Mouse (Mus musculus) midbrain, embryonic 10.5 days (tissue): Measurements from ENCODE around the gene Rbm20. TPM values are rescaled to one million over a fixed set of nuclear protein-coding genes. Genes with fewer than 3 reads are reported as not detected.
"Not testable (repeated sequence)": the region's sequence is repeated elsewhere in the genome, so short reads cannot be mapped to it uniquely, and the experiment has no call there.

ENCODE experiments used
- DNase-seq: peaks from one replicate; pipeline ENCODE4 v3.0.0-alpha.2; 2017; ENCODE audit warnings: low spot score
- H3K27ac ChIP-seq: fragments of 300-500 bp; sonication (generic); replicated peaks from 2 replicates; pipeline ENCODE4 v1.5.1; 2016; ENCODE audit warnings: mild to moderate bottlenecking
- H3K27me3 ChIP-seq: fragments of 300-500 bp; sonication (generic); 2 replicates; pipeline ENCODE4 v1.6.1; 2016; ENCODE audit warnings: low read depth, mild to moderate bottlenecking; ENCODE audit not compliant: poor library complexity, severe bottlenecking
- H3K36me3 ChIP-seq: fragments of 300-500 bp; sonication (generic); 2 replicates; pipeline ENCODE4 v1.6.1; 2016; ENCODE audit warnings: mild to moderate bottlenecking, moderate library complexity
- H3K4me1 ChIP-seq: fragments of 300-500 bp; sonication (generic); 2 replicates; pipeline ENCODE4 v1.6.1; 2016
- H3K4me3 ChIP-seq: fragments of 300-500 bp; sonication (generic); 2 replicates; pipeline ENCODE4 v1.5.1; 2016; ENCODE audit warnings: mild to moderate bottlenecking, moderate library complexity
- H3K9me3 ChIP-seq: fragments of 300-500 bp; sonication (generic); replicated peaks from 2 replicates; pipeline ENCODE4 v1.6.1; 2016; ENCODE audit warnings: mild to moderate bottlenecking
- WGBS: fragments of 180-500 bp; shearing (Covaris S2); methylation state at CpG from one replicate; pipeline ENCODE4 v1.1.7; 2016; 5-methylcytosine and 5-hydroxymethylcytosine counted together
- polyA plus RNA-seq: library from polyadenylated mRNA; unstranded; fragments of >200 nt; fragmentation: Nextera tagmentation; extraction: Ambion mirVana; gene quantifications from 2 replicates; pipeline ENCODE4 v1.2.1, GENCODE M21; 2016

Rbm20 gene
- polyA plus RNA-seq, 1 experiment from 2014 or later, result 0.75 TPM

- no peak overlapping the region for H3K4me3 ChIP-seq
- no peak for DNase-seq
- no peak overlapping the region for H3K27ac ChIP-seq
- WGBS, result 74% methylated on average over 6 of the region's 6 CpGs
- H3K36me3 ChIP-seq, result peaks cover 22% of the 10 kb centered on the region
- peaks cover 22% of the 10 kb centered on the region for H3K4me1 ChIP-seq
- no peaks in the 10 kb centered on the region for H3K27me3 ChIP-seq
- no peaks in the 10 kb centered on the region for H3K9me3 ChIP-seq
Observed at GRCm38 (mm10) chr19:53906033-53906702, 229.1 kb downstream of the Rbm20 start.

- not testable (repeated sequence) for DNase-seq
Observed at GRCm38 (mm10) chr19:53906703-53907070, 229.6 kb downstream of the Rbm20 start.

GRCm38 (mm10) chr19:53914950-53915349 lies 237.8 kb downstream of the Rbm20 start:
- WGBS, result 96% methylated on average over 4 of the region's 4 CpGs
- Histone ChIP-seq H3K27me3 (no peaks in the 10 kb centered on the region), H3K9me3 (no peaks in the 10 kb centered on the region), H3K4me3 (no peak overlapping the region), H3K27ac (no peak overlapping the region), H3K4me1 (no peaks in the 10 kb centered on the region), H3K36me3 (peaks cover 86% of the 10 kb centered on the region)
- no peak for DNase-seq

More at GRCm38 (mm10) chr19:53906703-53907070, 229.6 kb downstream of the Rbm20 start:
- not testable (repeated sequence) for H3K27ac ChIP-seq, H3K9me3 ChIP-seq, H3K27me3 ChIP-seq, H3K4me3 ChIP-seq
- Histone ChIP-seq H3K4me1 (peaks cover 22% of the 10 kb centered on the region), H3K36me3 (peaks cover 27% of the 10 kb centered on the region)

Other genes starting within 250 kb of the Rbm20 start
- gene Dusp5, start 148.2 kb upstream of the Rbm20 start, polyA plus RNA-seq, result 4.0 and 6.3 TPM in 2 replicates
- 609 and 658 TPM in 2 replicates for gene Nutf2-ps1, start 88.2 kb upstream of the Rbm20 start, polyA plus RNA-seq
- 74.3 and 76.9 TPM in 2 replicates for gene Smc3, start 76.9 kb upstream of the Rbm20 start, polyA plus RNA-seq
- 48.8 and 57.6 TPM in 2 replicates for gene Pdcd4, start 214.9 kb downstream of the Rbm20 start, polyA plus RNA-seq